Mouse (Mus musculus): ENCODE measurements around the gene Mcm8. TPM values are rescaled to one million over a fixed set of nuclear protein-coding genes. Genes with fewer than 3 reads are reported as not detected.

Gene Mcm8
- polyA plus RNA-seq (2012; ENCODE audit: insufficient read depth, low replicate concordance): 1.6 and 3.6 TPM in 2 replicates

DNA sequence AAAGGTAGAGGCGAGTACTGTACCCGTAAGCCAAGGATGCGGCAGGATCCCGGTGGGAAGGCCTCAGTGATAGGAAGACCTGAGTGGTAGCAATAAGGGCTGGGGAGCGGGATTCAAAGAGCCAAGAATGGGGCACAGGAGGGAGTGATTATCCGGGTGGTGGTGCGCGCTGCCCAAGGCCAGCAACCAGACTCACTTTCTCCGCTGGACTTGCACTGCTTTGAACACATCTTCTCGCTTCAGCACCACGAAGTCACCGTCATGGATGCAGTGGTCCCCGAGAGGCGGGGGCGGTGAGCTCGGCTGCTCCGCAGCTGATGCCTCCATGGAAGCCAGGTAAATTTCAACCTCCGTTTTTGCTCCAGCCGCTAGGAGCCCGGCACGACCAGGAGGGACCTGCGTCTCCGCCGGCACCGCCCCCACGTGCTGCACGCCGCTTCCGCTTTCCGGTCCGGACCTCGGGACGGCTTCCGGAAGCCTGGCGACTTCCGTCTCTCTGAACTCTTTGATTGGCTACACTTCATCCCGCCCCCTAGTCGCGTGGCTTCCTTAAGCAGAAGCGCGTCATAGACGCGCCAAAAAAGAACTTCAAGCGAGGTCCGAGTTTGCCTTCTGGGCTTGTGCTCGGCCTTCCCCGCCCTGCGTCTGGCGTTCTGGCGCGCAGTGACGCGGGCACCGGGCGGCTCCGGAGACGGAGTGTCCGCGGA, at the start of gene Mcm8, which contains the start of gene Trmt6:
Mcm8 (plus strand) TSS at position 534 of the 707 bp plus-strand sequence.
Trmt6 (minus strand) TSS at position 448 of the 707 bp plus-strand sequence.
- Histone ChIP-seq H3K9me3 (no peaks in the 10 kb centered on the region), H3K4me3 (replicated peaks) (peak within 1 kb of the TSS; percentile 95), H3K36me3 (replicated peaks; ENCODE audit: low read length) (peaks cover 35% of the 10 kb centered on the region), H3K27me3 (replicated peaks) (no peaks in the 10 kb centered on the region), H3K4me1 (peaks cover 30% of the 10 kb centered on the region)
- TF ChIP-seq GATA1 (IDR thresholded peaks at IDR 0.05; ENCODE audit: borderline replicate concordance, low read length): no peak
- 0 out of 2 replicates have a peak, but pooled peaks have one; percentile 49 for TF ChIP-seq FLI1 (IDR thresholded peaks at IDR 0.05; ENCODE audit: low read length)

DNA sequence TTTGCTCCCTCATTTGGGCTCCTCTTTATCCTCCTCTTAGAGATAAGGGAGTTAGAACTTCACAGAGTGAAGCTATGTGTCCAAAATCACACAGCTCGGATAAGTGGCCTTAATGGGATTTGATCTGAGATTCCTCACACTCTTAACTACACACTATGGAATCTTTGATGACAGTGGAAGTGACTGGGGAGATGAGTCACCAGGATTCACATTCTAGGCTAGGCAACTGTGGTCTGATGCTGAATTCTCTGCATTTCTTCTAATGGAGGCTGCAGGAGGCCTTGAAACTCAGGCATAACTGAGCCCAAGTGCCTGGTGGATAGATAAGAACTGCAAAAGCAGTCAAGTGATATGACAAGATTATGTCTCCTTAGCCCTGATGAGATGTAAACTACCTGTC, 45.1 kb upstream of the Mcm8 start:
- TF ChIP-seq FLI1 (IDR thresholded peaks at IDR 0.05; ENCODE audit: low read length) (no peak), GATA1 (IDR thresholded peaks at IDR 0.05; ENCODE audit: borderline replicate concordance, low read length) (no peak)
- Histone ChIP-seq H3K4me1 (no peaks in the 10 kb centered on the region), H3K4me3 (replicated peaks) (no peak overlapping the region), H3K9me3 (peaks cover 10% of the 10 kb centered on the region), H3K27me3 (replicated peaks) (no peaks in the 10 kb centered on the region), H3K36me3 (replicated peaks; ENCODE audit: low read length) (no peaks in the 10 kb centered on the region)

DNA sequence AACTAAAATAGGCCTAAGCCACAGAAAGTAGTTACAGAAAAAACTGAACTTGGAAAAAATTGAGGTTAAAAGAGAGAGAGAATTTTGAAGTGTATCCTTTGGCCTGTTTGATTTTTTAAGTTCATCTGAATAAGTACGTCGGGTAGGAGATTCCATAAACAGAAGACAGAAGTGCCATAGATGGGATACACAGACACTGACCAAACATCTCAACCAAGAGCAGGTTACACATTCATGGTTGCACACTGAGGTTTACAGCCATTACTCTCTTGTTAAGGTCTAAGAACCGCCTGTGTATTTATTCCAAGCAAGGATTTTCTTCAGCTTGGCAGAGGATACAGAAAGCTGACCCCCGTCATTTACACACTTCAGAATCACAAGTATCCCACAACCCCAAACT, 35.0 kb upstream of the Mcm8 start, which contains the start of gene Chgb:
Chgb (plus strand) TSS at position 301 of the 400 bp plus-strand sequence.
- Histone ChIP-seq H3K9me3 (no peaks in the 10 kb centered on the region), H3K4me3 (replicated peaks) (peak within 1 kb of the TSS; percentile 79), H3K27me3 (replicated peaks) (peaks cover 15% of the 10 kb centered on the region), H3K4me1 (peaks cover 9% of the 10 kb centered on the region), H3K36me3 (replicated peaks; ENCODE audit: low read length) (no peaks in the 10 kb centered on the region)
- TF ChIP-seq GATA1 (IDR thresholded peaks at IDR 0.05; ENCODE audit: borderline replicate concordance, low read length) (no peak), FLI1 (IDR thresholded peaks at IDR 0.05; ENCODE audit: low read length) (no peak)

DNA sequence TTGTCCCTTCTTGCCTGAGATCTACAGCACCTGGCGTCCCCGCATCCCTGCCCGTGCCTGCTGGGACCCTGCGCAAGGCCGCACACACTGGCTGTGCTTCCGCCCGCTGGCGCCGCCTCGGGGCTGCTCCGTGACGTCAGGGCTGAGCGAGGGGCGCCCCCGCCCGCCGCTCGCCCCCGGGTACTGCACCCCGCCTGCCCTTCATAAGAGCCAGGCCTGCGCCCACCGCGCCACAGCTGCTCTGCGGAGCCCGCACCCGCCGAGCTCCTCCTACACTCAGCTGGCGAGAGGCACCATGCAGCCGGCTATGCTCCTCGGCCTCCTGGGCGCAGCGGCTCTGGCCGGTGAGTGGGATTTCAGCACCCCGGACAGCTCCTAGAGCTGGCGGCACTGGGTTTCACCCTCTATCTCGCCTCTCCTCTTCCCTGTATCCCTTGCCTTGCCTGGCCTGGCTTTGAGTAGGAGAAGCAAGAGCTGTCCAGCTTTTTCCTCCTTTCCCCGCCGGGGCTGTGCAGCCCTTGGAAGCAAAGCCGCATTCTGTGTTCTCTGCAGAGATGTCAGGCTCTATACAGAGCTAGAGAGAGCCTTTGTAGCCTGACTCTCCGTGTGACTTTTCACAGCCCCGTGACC, 34.4 kb upstream of the Mcm8 start:
- peaks cover 15% of the 10 kb centered on the region for H3K27me3 ChIP-seq (replicated peaks)
- H3K9me3 ChIP-seq: no peaks in the 10 kb centered on the region
- H3K4me1 ChIP-seq: peaks cover 9% of the 10 kb centered on the region
- H3K36me3 ChIP-seq (replicated peaks; ENCODE audit: low read length): no peaks in the 10 kb centered on the region
- no peak for TF ChIP-seq FLI1 (IDR thresholded peaks at IDR 0.05; ENCODE audit: low read length)
- TF ChIP-seq GATA1 (IDR thresholded peaks at IDR 0.05; ENCODE audit: borderline replicate concordance, low read length): no peak
- H3K4me3 ChIP-seq (replicated peaks): peak overlapping the region; percentile 79

DNA sequence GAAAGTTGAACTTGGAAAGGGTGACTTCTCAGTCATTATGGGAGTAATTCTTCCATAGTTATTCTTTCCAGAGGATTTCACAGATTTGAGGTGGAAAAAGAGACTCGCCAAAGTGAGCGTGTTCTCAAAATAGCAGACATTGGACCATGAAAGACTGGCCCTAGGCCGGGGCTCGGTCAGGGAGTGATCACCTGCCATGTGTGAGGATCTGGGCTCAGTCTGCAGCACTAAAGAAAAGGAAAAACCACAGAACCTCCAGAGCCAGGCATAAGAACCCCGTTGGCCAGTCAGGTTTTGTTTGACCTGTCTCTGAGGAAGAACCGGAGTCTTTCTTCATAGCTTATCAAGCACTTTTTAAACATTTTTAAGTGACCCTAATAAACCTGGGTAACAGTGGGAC, 31.9 kb upstream of the Mcm8 start:
- TF ChIP-seq FLI1 (IDR thresholded peaks at IDR 0.05; ENCODE audit: low read length) (no peak), GATA1 (IDR thresholded peaks at IDR 0.05; ENCODE audit: borderline replicate concordance, low read length) (no peak)
- Histone ChIP-seq H3K9me3 (no peaks in the 10 kb centered on the region), H3K36me3 (replicated peaks; ENCODE audit: low read length) (no peaks in the 10 kb centered on the region), H3K27me3 (replicated peaks) (peaks cover 15% of the 10 kb centered on the region), H3K4me3 (replicated peaks) (no peak overlapping the region), H3K4me1 (peaks cover 9% of the 10 kb centered on the region)

DNA sequence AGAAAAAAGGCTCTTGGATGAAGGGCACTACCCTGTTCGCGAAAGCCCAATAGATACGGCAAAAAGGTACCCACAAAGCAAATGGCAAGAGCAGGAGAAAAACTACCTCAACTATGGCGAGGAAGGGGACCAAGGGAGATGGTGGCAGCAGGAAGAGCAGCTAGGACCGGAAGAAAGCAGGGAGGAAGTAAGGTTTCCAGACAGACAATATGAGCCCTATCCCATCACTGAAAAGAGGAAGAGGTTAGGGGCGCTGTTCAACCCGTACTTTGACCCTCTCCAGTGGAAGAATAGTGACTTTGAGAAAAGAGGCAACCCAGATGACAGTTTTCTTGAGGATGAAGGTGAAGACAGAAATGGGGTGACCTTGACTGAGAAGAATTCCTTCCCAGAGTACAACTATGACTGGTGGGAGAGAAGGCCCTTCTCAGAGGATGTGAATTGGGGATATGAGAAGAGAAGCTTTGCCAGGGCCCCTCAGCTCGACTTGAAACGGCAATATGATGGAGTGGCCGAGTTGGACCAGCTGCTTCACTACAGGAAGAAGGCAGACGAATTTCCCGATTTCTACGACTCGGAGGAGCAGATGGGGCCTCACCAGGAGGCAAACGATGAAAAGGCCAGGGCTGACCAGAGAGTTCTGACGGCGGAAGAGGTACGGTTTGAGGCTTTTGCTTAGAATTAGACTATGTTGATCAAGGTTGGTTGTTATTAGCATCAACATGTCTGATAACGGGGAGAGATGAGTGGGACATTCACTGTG, 22.3 kb upstream of the Mcm8 start:
- Histone ChIP-seq H3K9me3 (0 out of 2 replicates have a peak, but pooled peaks cover 3% of the 10 kb centered on the region), H3K27me3 (replicated peaks) (no peaks in the 10 kb centered on the region), H3K4me1 (no peaks in the 10 kb centered on the region), H3K4me3 (replicated peaks) (no peak overlapping the region), H3K36me3 (replicated peaks; ENCODE audit: low read length) (no peaks in the 10 kb centered on the region)
- TF ChIP-seq GATA1 (IDR thresholded peaks at IDR 0.05; ENCODE audit: borderline replicate concordance, low read length): no peak
- TF ChIP-seq FLI1 (IDR thresholded peaks at IDR 0.05; ENCODE audit: low read length): no peak

DNA sequence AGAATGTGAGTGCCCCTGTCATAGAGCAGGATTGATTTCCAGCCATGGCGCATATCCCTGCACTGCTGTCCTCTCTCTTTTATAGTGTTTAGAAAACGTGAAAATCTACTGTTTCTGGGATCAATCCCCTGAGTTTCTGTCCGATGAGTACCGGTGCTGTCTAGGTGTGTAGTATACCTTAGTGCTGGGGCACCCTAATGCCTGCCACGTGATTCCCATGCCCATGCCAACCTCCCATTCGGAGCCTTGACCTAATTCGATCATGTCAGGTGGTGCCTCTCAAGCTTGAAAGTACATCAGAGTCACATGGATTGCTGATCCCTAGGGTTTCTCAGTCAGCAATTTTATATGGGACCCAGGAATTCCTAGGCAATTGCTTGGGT, 21.7 kb upstream of the Mcm8 start:
- TF ChIP-seq GATA1 (IDR thresholded peaks at IDR 0.05; ENCODE audit: borderline replicate concordance, low read length): no peak
- TF ChIP-seq FLI1 (IDR thresholded peaks at IDR 0.05; ENCODE audit: low read length): no peak
- Histone ChIP-seq H3K4me3 (replicated peaks) (no peak overlapping the region), H3K9me3 (0 out of 2 replicates have a peak, but pooled peaks cover 3% of the 10 kb centered on the region), H3K36me3 (replicated peaks; ENCODE audit: low read length) (no peaks in the 10 kb centered on the region), H3K4me1 (no peaks in the 10 kb centered on the region), H3K27me3 (replicated peaks) (no peaks in the 10 kb centered on the region)

DNA sequence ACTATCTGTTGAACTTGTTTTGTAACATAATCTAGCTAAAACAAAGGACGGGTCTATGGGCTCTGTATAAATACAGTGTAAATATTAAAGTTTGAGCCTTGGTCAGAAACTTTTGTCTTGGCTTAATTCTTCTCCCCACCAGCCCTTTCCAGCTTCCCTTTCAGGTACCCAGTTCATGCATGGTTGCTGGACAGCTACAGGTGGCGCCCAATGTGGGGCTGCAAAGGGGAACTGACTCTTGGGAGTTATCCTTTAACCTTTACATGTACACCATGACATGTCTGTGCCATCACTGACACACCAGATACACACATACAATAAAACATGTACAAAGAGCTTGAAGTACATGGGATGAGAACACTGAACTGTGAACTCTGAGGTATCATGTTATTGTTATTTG, 13.0 kb upstream of the Mcm8 start:
- Histone ChIP-seq H3K27me3 (replicated peaks) (no peaks in the 10 kb centered on the region), H3K4me1 (no peaks in the 10 kb centered on the region), H3K9me3 (peaks cover 9% of the 10 kb centered on the region), H3K4me3 (replicated peaks) (no peak overlapping the region), H3K36me3 (replicated peaks; ENCODE audit: low read length) (peaks cover 57% of the 10 kb centered on the region)
- no peak for TF ChIP-seq FLI1 (IDR thresholded peaks at IDR 0.05; ENCODE audit: low read length)
- TF ChIP-seq GATA1 (IDR thresholded peaks at IDR 0.05; ENCODE audit: borderline replicate concordance, low read length): no peak

DNA sequence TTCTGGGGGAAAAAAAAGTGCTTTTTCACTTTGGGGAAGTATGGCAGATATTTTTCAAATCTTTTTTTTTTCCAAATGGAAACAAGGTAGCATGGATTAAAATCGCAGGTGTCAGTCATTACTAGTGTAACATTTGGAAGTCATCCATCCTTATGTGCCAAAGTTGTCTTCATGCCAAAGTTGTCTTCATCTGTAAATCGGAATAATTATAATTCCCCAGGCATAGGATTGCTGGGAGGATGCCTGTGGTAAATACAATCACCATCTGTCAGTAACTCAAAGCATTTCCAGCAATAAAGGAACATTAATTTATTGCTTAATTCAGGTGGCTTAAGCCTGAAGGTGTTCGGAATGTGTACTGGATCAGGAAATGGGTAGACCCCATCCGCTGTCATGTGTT, 25.1 kb downstream of the Mcm8 start:
- Histone ChIP-seq H3K36me3 (replicated peaks; ENCODE audit: low read length) (peaks cover 56% of the 10 kb centered on the region), H3K27me3 (replicated peaks) (no peaks in the 10 kb centered on the region), H3K4me3 (replicated peaks) (no peak overlapping the region), H3K9me3 (no peaks in the 10 kb centered on the region), H3K4me1 (peaks cover under 1% of the 10 kb centered on the region)
- TF ChIP-seq GATA1 (IDR thresholded peaks at IDR 0.05; ENCODE audit: borderline replicate concordance, low read length): no peak
- TF ChIP-seq FLI1 (IDR thresholded peaks at IDR 0.05; ENCODE audit: low read length): no peak

Data from megakaryocyte, embryonic 14.5 days (primary cell).